8 mouse cellular contexts compared by ENCODE assay signal in the genomic region with DNA sequence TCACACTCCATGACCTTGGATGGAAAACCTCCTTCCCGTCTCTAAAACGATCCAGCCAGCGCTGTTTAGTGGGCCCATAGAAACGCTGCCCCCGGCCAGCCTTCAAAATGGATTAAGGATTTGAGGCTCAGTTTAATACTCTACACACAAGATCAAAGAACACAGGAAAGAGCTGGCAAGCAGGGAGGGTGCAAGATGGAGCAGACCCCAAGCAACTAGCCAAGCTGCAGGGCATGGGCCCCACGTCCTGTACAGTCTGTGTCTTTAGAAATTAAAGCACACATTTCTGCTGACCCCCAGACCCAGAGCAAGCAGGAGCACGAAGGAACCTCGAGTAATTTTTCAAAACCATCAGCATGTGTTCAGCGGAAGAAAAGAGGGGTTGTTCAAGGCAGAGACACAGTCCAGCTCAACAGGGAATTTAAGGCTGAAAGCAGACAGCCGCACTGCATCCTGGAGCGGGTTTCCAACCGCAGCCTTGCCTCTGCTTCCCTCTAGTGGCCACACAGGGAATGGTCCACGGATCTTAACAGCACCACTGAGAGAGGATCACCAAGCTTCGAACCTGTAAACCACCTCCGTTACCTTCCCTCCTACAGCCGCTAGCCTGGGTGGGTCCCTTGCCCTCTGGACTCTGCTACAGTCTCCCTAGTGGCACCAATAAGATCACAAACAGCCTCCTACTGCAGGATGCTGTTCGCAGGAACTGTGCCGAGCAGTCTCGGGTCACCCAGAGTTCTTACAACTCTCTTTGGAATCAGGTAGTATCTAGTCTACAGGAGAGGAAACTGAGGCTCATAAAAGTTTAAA. TPM values are rescaled to one million over a fixed set of nuclear protein-coding genes. Genes with fewer than 3 reads are reported as not detected.
DNase-seq lines count a peak whose midpoint lies in the region; ATAC-seq and TF ChIP-seq lines count a peak whose summit lies in the region.

No protein-coding gene starts in this region.

- H3K27me3 ChIP-seq in MEL (ENCODE audit: control insufficient read depth in 1 of 2, insufficient read depth in 2 of 2, low read length in 2 of 2), result no peaks in the 10 kb centered on the region
- no peaks in the 10 kb centered on the region for H3K27me3 ChIP-seq in cerebellum, adult 2 months (ENCODE audit: control insufficient read depth, insufficient read depth, low read length)
- H3K27me3 ChIP-seq in lung, embryonic 15.5 days, result no peaks in the 10 kb centered on the region

- peak; percentile 98 for TF ChIP-seq RAD21 in MEL (IDR thresholded peaks at IDR 0.05; ENCODE audit: low read depth, low read length)

- no peaks in the 10 kb centered on the region for H3K4me1 ChIP-seq in MEL (ENCODE audit: control insufficient read depth in 1 of 2, insufficient read depth in 2 of 2, low read length in 2 of 2)
- no peaks in the 10 kb centered on the region for H3K4me1 ChIP-seq in cerebellum, adult 2 months (ENCODE audit: control insufficient read depth, insufficient read depth, low read length)
- H3K4me1 ChIP-seq in lung, embryonic 15.5 days, result peaks cover 18% of the 10 kb centered on the region

- no peaks in the 10 kb centered on the region for H3K79me2 ChIP-seq in MEL (ENCODE audit: control insufficient read depth, insufficient read depth, low read length, poor library complexity)

- no peak for TF ChIP-seq POLR2A in MEL (IDR thresholded peaks at IDR 0.05; ENCODE audit: control insufficient read depth in 1 of 2, insufficient read depth in 1 of 2, low read depth in 1 of 2, low read length in 2 of 2, poor library complexity in 1 of 2)
- TF ChIP-seq POLR2A in cerebellum, adult 2 months (IDR thresholded peaks at IDR 0.05; ENCODE audit: borderline replicate concordance, insufficient read depth, low read length), result no peak

- ATAC-seq in hematopoietic stem cell, adult 5-6 weeks (replicated peaks in 1 of 2; ENCODE audit: insufficient read depth in 1 of 2, low FRiP score in 2 of 2, low TSS enrichment in 1 of 2, low read depth in 1 of 2, poor library complexity in 2 of 2, severe bottlenecking in 2 of 2), result peak; percentile 72 to 86
- peak; percentile 52; the same call in 1 of the 2 replicates for ATAC-seq in lung, embryonic 15.5 days (ENCODE audit: borderline replicate concordance, extremely low read depth, low FRiP score, low TSS enrichment)

- no peaks in the 10 kb centered on the region for H3K36me3 ChIP-seq in MEL (ENCODE audit: control insufficient read depth in 1 of 2, insufficient read depth in 2 of 2, low read length in 2 of 2)
- no peaks in the 10 kb centered on the region for H3K36me3 ChIP-seq in lung, embryonic 15.5 days

- DNase-seq in MEL (ENCODE audit: low read depth, low spot score), result peak; percentile 87
- DNase-seq in cerebellum, adult 2 months, result peak; percentile 81 to 91
- peak; percentile 87 for DNase-seq in forelimb bud, embryonic 11.5 days (ENCODE audit: low read depth, low spot score)
- peak; percentile 78 for DNase-seq in layer of hippocampus, adult 9-10 months (ENCODE audit: low spot score)
- peak; percentile 77 for DNase-seq in ovary, postnatal 10 days (ENCODE audit: low spot score)
- DNase-seq in thymus, postnatal 0 days (ENCODE audit: low spot score), result peak; percentile 81

- H3K4me3 ChIP-seq in MEL (ENCODE audit: control insufficient read depth in 1 of 2, insufficient read depth in 1 of 2, low read depth in 2 of 2, low read length in 2 of 2), result peak overlapping the region; percentile 52 to 53
- no peak overlapping the region for H3K4me3 ChIP-seq in cerebellum, adult 2 months (replicated peaks; ENCODE audit: insufficient read depth, low read depth, low read length)
- no peak overlapping the region for H3K4me3 ChIP-seq in lung, embryonic 15.5 days

- peak overlapping the region; percentile 41; the same call in 1 of the 2 replicates for H3K4me2 ChIP-seq in lung, embryonic 15.5 days

- peak overlapping the region; percentile 52 for H3K9ac ChIP-seq in MEL (ENCODE audit: control insufficient read depth, low read depth, low read length, poor library complexity, severe bottlenecking)
- no peak overlapping the region for H3K9ac ChIP-seq in lung, embryonic 15.5 days

- H3K9me3 ChIP-seq in MEL (replicated peaks; ENCODE audit: insufficient read depth, low read length), result no peaks in the 10 kb centered on the region
- no peaks in the 10 kb centered on the region for H3K9me3 ChIP-seq in lung, embryonic 15.5 days

- peak; percentile 98 to 100 (median 99) for TF ChIP-seq CTCF in MEL (IDR thresholded peaks at IDR 0.05 in 2 of 3, conservative IDR thresholded peaks at IDR 0.05 in 1 of 3; ENCODE audit: control insufficient read depth in 1 of 3, insufficient read depth in 1 of 3, low read depth in 2 of 3, low read length in 3 of 3, poor library complexity in 1 of 3, severe bottlenecking in 1 of 3)
- TF ChIP-seq CTCF in cerebellum, adult 2 months (IDR thresholded peaks at IDR 0.05; ENCODE audit: borderline replicate concordance, insufficient read depth, low read depth, low read length), result peak; percentile 99

- no peak for TF ChIP-seq EP300 in MEL (IDR thresholded peaks at IDR 0.05; ENCODE audit: low read depth in 1 of 2, low read length in 2 of 2)

- H3K27ac ChIP-seq in MEL (ENCODE audit: control insufficient read depth, low read depth, low read length), result no peak overlapping the region
- H3K27ac ChIP-seq in cerebellum, adult 2 months (ENCODE audit: insufficient read depth, low read length), result no peak overlapping the region
- H3K27ac ChIP-seq in lung, embryonic 15.5 days, result no peak overlapping the region

- 29% methylated on average over 19 of the region's 19 CpGs for WGBS in cerebellum, adult 2 months
- WGBS in lung, embryonic 15.5 days, result 26% methylated on average over 19 of the region's 19 CpGs

TF ChIP-seq in MEL, 35 proteins besides CTCF, POLR2A, EP300 and RAD21:
- TF ChIP-seq GABPA (IDR thresholded peaks at IDR 0.05; ENCODE audit: low read depth, low read length) (no peak), SMC3 (IDR thresholded peaks at IDR 0.05; ENCODE audit: low read depth, low read length) (peak; percentile 99), ZKSCAN1 (IDR thresholded peaks at IDR 0.05; ENCODE audit: low read depth, low read length) (no peak), CHD1 (IDR thresholded peaks at IDR 0.05; ENCODE audit: low read depth, low read length) (no peak), TAL1 (IDR thresholded peaks at IDR 0.05; ENCODE audit: low read length) (no peak), SIN3A (IDR thresholded peaks at IDR 0.05; ENCODE audit: low read length) (peak; percentile 55), ELF1 (IDR thresholded peaks at IDR 0.05; ENCODE audit: low read depth, low read length) (no peak), MYB (IDR thresholded peaks at IDR 0.05; ENCODE audit: low read depth, low read length) (no peak), MYC (IDR thresholded peaks at IDR 0.05; ENCODE audit: low read depth, low read length) (no peak), ETS1 (IDR thresholded peaks at IDR 0.05; ENCODE audit: low read depth, low read length) (no peak), TBP (IDR thresholded peaks at IDR 0.05; ENCODE audit: low read depth, low read length) (0 out of 2 replicates have a peak, but pooled peaks have one; percentile 29), MXI1 (IDR thresholded peaks at IDR 0.05; ENCODE audit: low read depth, low read length) (no peak), ZC3H11A (IDR thresholded peaks at IDR 0.05; ENCODE audit: low read depth, low read length) (peak; percentile 98), UBTF (IDR thresholded peaks at IDR 0.05; ENCODE audit: borderline replicate concordance, insufficient read depth, low read depth, low read length) (no peak)
TF ChIP-seq in MEL: peak in this region for 4.

RNA-seq across cellular contexts. Expression of a gene that starts 21.8 kb away (rescaled TPM):
- total RNA-seq in MEL (2012; rRNA removed), result 89.6 and 94.0 TPM in 2 replicates
- 100 to 1,000 TPM in 1 of 2 experiments, not detected in 1; 109 TPM for polyA plus RNA-seq in MEL (2012; ENCODE audit: insufficient read depth in 1 of 2, insufficient read length in 2 of 2, low read depth in 1 of 2, low replicate concordance in 2 of 2, missing spikeins in 1 of 2)
- 35.6 and 36.2 TPM in 2 replicates for polyA plus RNA-seq in cerebellum, adult 2 months (2012; rRNA removed)
- total RNA-seq in hematopoietic stem cell, adult 5-6 weeks (2017), result 29.4 and 56.5 TPM in 2 replicates
- 121 and 129 TPM in 2 replicates for polyA plus RNA-seq in lung, embryonic 15.5 days (2015; fragmentation: Nextera tagmentation; extraction: Ambion mirVana)
- 90.2 and 91.4 TPM in 2 replicates for polyA plus RNA-seq in thymus, postnatal 0 days (2015; fragmentation: Nextera tagmentation; extraction: Ambion mirVana)

RNA-seq across cellular contexts. Expression of a gene that starts 56.7 kb away (rescaled TPM):
- 4.9 and 5.6 TPM in 2 replicates for total RNA-seq in MEL (2012; rRNA removed)
- 10 to 100 TPM in 1 of 2 experiments, not detected in 1; 11.9 TPM for polyA plus RNA-seq in MEL (2012; ENCODE audit: insufficient read depth in 1 of 2, insufficient read length in 2 of 2, low read depth in 1 of 2, low replicate concordance in 2 of 2, missing spikeins in 1 of 2)
- 20.2 and 21.5 TPM in 2 replicates for polyA plus RNA-seq in cerebellum, adult 2 months (2012; rRNA removed)
- 11.4 and 13.7 TPM in 2 replicates for total RNA-seq in hematopoietic stem cell, adult 5-6 weeks (2017)
- polyA plus RNA-seq in lung, embryonic 15.5 days (2015; fragmentation: Nextera tagmentation; extraction: Ambion mirVana), result 9.7 and 9.8 TPM in 2 replicates
- polyA plus RNA-seq in thymus, postnatal 0 days (2015; fragmentation: Nextera tagmentation; extraction: Ambion mirVana), result 4.3 and 4.9 TPM in 2 replicates

Comparison
In these comparisons a context has a peak if more than half of its experiments do, and no peak if none do; other contexts are left out.
1. H3K4me3 ChIP-seq: peak in MEL (2 of 2); none in cerebellum, adult 2 months (single experiment) and lung, embryonic 15.5 days (single experiment).
2. Peak in every context shown above with its lines, with median percentiles within 50 percentile points of each other: DNase-seq.